Comparison of ENCODE assay signal across 18 mouse cellular contexts in the genomic region with DNA sequence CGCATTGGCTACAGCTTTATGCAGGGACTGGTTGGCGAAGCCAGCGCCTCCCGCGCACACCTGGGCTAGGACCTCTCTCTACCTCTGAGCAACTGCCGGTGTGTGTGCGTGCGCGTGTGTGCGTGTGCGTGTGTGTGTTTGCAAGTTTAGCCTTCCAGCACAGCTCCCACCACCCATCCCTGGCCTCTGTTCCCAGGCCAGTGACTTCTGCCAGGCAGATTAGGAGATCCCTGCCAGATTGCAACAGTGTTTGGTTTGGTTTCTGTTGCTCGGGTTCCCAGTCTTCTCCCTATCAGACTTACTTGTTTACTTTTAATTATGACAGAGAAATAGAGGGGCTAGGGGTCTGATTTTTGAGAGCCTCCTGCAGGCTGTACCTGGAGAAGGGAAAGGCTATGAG. TPM values are rescaled to one million over a fixed set of nuclear protein-coding genes. Genes with fewer than 3 reads are reported as not detected.
DNase-seq lines count a peak whose midpoint lies in the region; ATAC-seq and TF ChIP-seq lines count a peak whose summit lies in the region.
"Had no signal": no experiment of that assay in that cellular context is flagged by ENCODE, and none has a peak within 500 bp of the region (broad histone marks: within the 10 kb centered on the region; RNA-seq: fewer than 3 reads in every experiment).

No protein-coding gene starts in this region.

- in situ Hi-C loops in ES-E14 (cut with MboI; ENCODE audit: low sequenced_read_pairs in 2 of 2, unreplicated experiment in 2 of 2), result no loop called here

- peaks cover 19% of the 10 kb centered on the region for H3K4me1 ChIP-seq in heart, embryonic 10.5 days
- H3K4me1 ChIP-seq in ES-E14 (ENCODE audit: control insufficient read depth in 2 of 2, insufficient read depth in 2 of 2, low read length in 2 of 2, poor library complexity in 1 of 2), result peaks cover 5 to 19% of the 10 kb centered on the region in 2 experiments; a peak in 3 of 4 replicates
- no peaks in the 10 kb centered on the region for H3K4me1 ChIP-seq in intestine, embryonic 16.5 days (ENCODE audit: control insufficient read depth, insufficient read depth, low read length)
- H3K4me1 ChIP-seq: embryonic facial prominence, embryonic 15.5 days had no signal

- intact Hi-C loops in heart, postnatal 14 days (cut with DNase I), result no loop called here

- peak; percentile 25 for DNase-seq in heart, embryonic 10.5 days (ENCODE audit: low spot score)
- DNase-seq in heart, postnatal 14 days, result no peak
- DNase-seq in ES-E14 (ENCODE audit: low read depth, low spot score), result no peak
- peak; percentile 32 for DNase-seq in lung, postnatal 36 days
- DNase-seq in right cerebral cortex, adult 18-20 months, result no peak
- no peak for DNase-seq in kidney, postnatal 10 days
- DNase-seq: cerebellum, postnatal 25 days; forebrain, postnatal 0 days; kidney, postnatal 25 days; left cerebral cortex, postnatal 4 days; right cerebral cortex, postnatal 25 days; thymus, postnatal 4 days had no signal

- no peak overlapping the region for H3K4me2 ChIP-seq in intestine, embryonic 16.5 days (ENCODE audit: low read depth, low read length)
- H3K4me2 ChIP-seq: embryonic facial prominence, embryonic 15.5 days had no signal

- H3K9me3 ChIP-seq in heart, embryonic 10.5 days, result no peaks in the 10 kb centered on the region
- no peaks in the 10 kb centered on the region for H3K9me3 ChIP-seq in ES-E14 (ENCODE audit: control insufficient read depth, insufficient read depth, low read depth, low read length)
- no peaks in the 10 kb centered on the region for H3K9me3 ChIP-seq in intestine, embryonic 16.5 days (ENCODE audit: control insufficient read depth, low read length)
- H3K9me3 ChIP-seq: embryonic facial prominence, embryonic 15.5 days had no signal

- no peaks in the 10 kb centered on the region for H3K36me3 ChIP-seq in heart, embryonic 10.5 days
- H3K36me3 ChIP-seq in ES-E14 (ENCODE audit: control insufficient read depth, insufficient read depth, low read length, poor library complexity, severe bottlenecking), result no peaks in the 10 kb centered on the region; the same call in 1 of the 2 replicates
- H3K36me3 ChIP-seq in intestine, embryonic 16.5 days (ENCODE audit: control insufficient read depth, insufficient read depth, low read length), result no peaks in the 10 kb centered on the region
- H3K36me3 ChIP-seq: embryonic facial prominence, embryonic 15.5 days had no signal

- peaks cover 20% of the 10 kb centered on the region for H3K27me3 ChIP-seq in heart, embryonic 10.5 days (ENCODE audit: insufficient read depth, poor library complexity, severe bottlenecking)
- H3K27me3 ChIP-seq in intestine, embryonic 16.5 days (replicated peaks; ENCODE audit: control insufficient read depth, insufficient read depth, low read length), result no peaks in the 10 kb centered on the region
- H3K27me3 ChIP-seq: CH12.LX had no signal

- ATAC-seq in intestine, embryonic 16.5 days, result peak; percentile 14; the same call in 1 of the 2 replicates
- ATAC-seq: forebrain, postnatal 0 days had no signal

- 0 out of 2 replicates have a peak overlapping the region, but pooled peaks have one; percentile 18 for H3K4me3 ChIP-seq in heart, embryonic 10.5 days
- H3K4me3 ChIP-seq in ES-E14 (ENCODE audit: insufficient read depth in 1 of 2, low read depth in 1 of 2, low read length in 2 of 2, poor library complexity in 1 of 2, severe bottlenecking in 1 of 2), result peak overlapping the region; percentile 45 to 56
- no peak overlapping the region for H3K4me3 ChIP-seq in intestine, embryonic 16.5 days (ENCODE audit: low read length)
- H3K4me3 ChIP-seq: embryonic facial prominence, embryonic 15.5 days had no signal

- 27% methylated on average over 12 of the region's 12 CpGs for WGBS in heart, embryonic 10.5 days
- 33% methylated on average over 12 of the region's 12 CpGs for WGBS in intestine, embryonic 16.5 days

- peak overlapping the region; percentile 55; the same call in 1 of the 2 replicates for H3K9ac ChIP-seq in ES-E14 (ENCODE audit: insufficient read depth, low read depth, low read length, poor library complexity, severe bottlenecking)
- H3K9ac ChIP-seq in intestine, embryonic 16.5 days (ENCODE audit: low read depth, low read length), result 0 out of 2 replicates have a peak overlapping the region, but pooled peaks have one; percentile 32
- H3K9ac ChIP-seq: embryonic facial prominence, embryonic 15.5 days; forebrain, postnatal 0 days had no signal

- H3K27ac ChIP-seq in heart, embryonic 10.5 days, result 0 out of 2 replicates have a peak overlapping the region, but pooled peaks have one; percentile 29
- H3K27ac ChIP-seq in ES-E14 (ENCODE audit: insufficient read depth, low read depth, low read length, poor library complexity, severe bottlenecking), result no peak overlapping the region
- no peak overlapping the region for H3K27ac ChIP-seq in intestine, embryonic 16.5 days (ENCODE audit: low read length)
- H3K27ac ChIP-seq: embryonic facial prominence, embryonic 15.5 days had no signal

TF ChIP-seq in ES-E14, 5 proteins besides CTCF, POLR2A, EP300 and RAD21:
- TF ChIP-seq ZC3H11A (IDR thresholded peaks at IDR 0.05; ENCODE audit: borderline replicate concordance, low read depth, low read length), result no peak
TF ChIP-seq in ES-E14: peak in this region for 0.

RNA-seq across cellular contexts. Expression of a gene that starts 0.7 kb away (rescaled TPM):
- polyA plus RNA-seq in heart, embryonic 10.5 days (2016; fragmentation: Nextera tagmentation; extraction: Ambion mirVana), result 0.07 and 0.50 TPM in 2 replicates
- total RNA-seq in heart, postnatal 14 days (2021), result under 1 TPM; 0.20 to 0.50 TPM
- 0.94 and 2.3 TPM in 2 replicates for total RNA-seq in ES-E14 (2012; rRNA removed)
- 0.47 and 0.56 TPM in 2 replicates for polyA plus RNA-seq in intestine, embryonic 16.5 days (2015; fragmentation: Nextera tagmentation; extraction: Ambion mirVana)
- total RNA-seq: forebrain, postnatal 0 days; left cerebral cortex, postnatal 4 days; megakaryocyte-erythroid progenitor cell, adult 5-6 weeks; neutrophil, adult 5-6 weeks had no signal
- polyA plus RNA-seq: forebrain, postnatal 0 days had no signal

RNA-seq across cellular contexts. Expression of a gene that starts 32.7 kb away (rescaled TPM):
- polyA plus RNA-seq in heart, embryonic 10.5 days (2016; fragmentation: Nextera tagmentation; extraction: Ambion mirVana), result not detected in 2 replicates
- 1 to 10 TPM in 1 of 2 experiments, not detected in 1; 6.0 TPM for total RNA-seq in heart, postnatal 14 days (2021)
- total RNA-seq in ES-E14 (2012; rRNA removed), result 0.22 and 0.26 TPM in 2 replicates
- polyA plus RNA-seq in intestine, embryonic 16.5 days (2015; fragmentation: Nextera tagmentation; extraction: Ambion mirVana), result not detected in 2 replicates
- total RNA-seq: CH12.LX; megakaryocyte-erythroid progenitor cell, adult 5-6 weeks; neutrophil, adult 5-6 weeks had no signal

RNA-seq across cellular contexts. Expression of a gene that starts 48.5 kb away (rescaled TPM):
- 0.32 and 0.73 TPM in 2 replicates for polyA plus RNA-seq in heart, embryonic 10.5 days (2016; fragmentation: Nextera tagmentation; extraction: Ambion mirVana)
- total RNA-seq in heart, postnatal 14 days (2021), result under 1 TPM; 0.32 to 0.33 TPM
- total RNA-seq in ES-E14 (2012; rRNA removed), result 4.0 and 4.9 TPM in 2 replicates
- polyA plus RNA-seq in intestine, embryonic 16.5 days (2015; fragmentation: Nextera tagmentation; extraction: Ambion mirVana), result 20.1 and 33.3 TPM in 2 replicates
- total RNA-seq: megakaryocyte-erythroid progenitor cell, adult 5-6 weeks; neutrophil, adult 5-6 weeks had no signal

RNA-seq across cellular contexts. Expression of a gene that starts 55.4 kb away (rescaled TPM):
- 0.15 TPM in 1 of 2 replicates, not detected in the other for polyA plus RNA-seq in heart, embryonic 10.5 days (2016; fragmentation: Nextera tagmentation; extraction: Ambion mirVana)
- not detected for total RNA-seq in heart, postnatal 14 days (2021)
- total RNA-seq in ES-E14 (2012; rRNA removed), result 0.76 and 1.3 TPM in 2 replicates
- polyA plus RNA-seq in intestine, embryonic 16.5 days (2015; fragmentation: Nextera tagmentation; extraction: Ambion mirVana), result 0.11 TPM in 1 of 2 replicates, not detected in the other
- total RNA-seq: forebrain, postnatal 0 days; left cerebral cortex, postnatal 4 days; megakaryocyte-erythroid progenitor cell, adult 5-6 weeks; neutrophil, adult 5-6 weeks had no signal
- polyA plus RNA-seq: forebrain, postnatal 0 days; gonadal fat pad, adult 2 months had no signal

Comparison
In these comparisons a context has a peak if more than half of its experiments do, and no peak if none do; other contexts are left out.
1. DNase-seq: peak in heart, embryonic 10.5 days (single experiment) and lung, postnatal 36 days (single experiment); none in heart, postnatal 14 days (0 of 2), ES-E14 (single experiment), right cerebral cortex, adult 18-20 months (single experiment) and kidney, postnatal 10 days (single experiment).